Mouse (Mus musculus) heart, postnatal 10 days (tissue): Measurements from ENCODE around the gene Sema3a. TPM values are rescaled to one million over a fixed set of nuclear protein-coding genes. Genes with fewer than 3 reads are reported as not detected.
A peak's percentile ranks its signal among the peaks of the same experiment; 100 is the strongest.

Experiments
- DNase-seq, 2 experiments: peaks; one replicate each; pipeline ENCODE4 v3.0.0; 2021
- intact Hi-C: fragments of 180-260 bp; cut with DNase I; formaldehyde crosslinking; loops from one replicate; pipeline ENCODE4 v1.15.1; 2025
- total RNA-seq, 2 experiments: library from RNA; stranded (reverse); gene quantifications; 2 replicates each; pipeline ENCODE4 v1.2.3; 2021

Sema3a gene
- total RNA-seq, 2 experiments from 2014 or later, result 2.8 to 3.6 TPM

DNA sequence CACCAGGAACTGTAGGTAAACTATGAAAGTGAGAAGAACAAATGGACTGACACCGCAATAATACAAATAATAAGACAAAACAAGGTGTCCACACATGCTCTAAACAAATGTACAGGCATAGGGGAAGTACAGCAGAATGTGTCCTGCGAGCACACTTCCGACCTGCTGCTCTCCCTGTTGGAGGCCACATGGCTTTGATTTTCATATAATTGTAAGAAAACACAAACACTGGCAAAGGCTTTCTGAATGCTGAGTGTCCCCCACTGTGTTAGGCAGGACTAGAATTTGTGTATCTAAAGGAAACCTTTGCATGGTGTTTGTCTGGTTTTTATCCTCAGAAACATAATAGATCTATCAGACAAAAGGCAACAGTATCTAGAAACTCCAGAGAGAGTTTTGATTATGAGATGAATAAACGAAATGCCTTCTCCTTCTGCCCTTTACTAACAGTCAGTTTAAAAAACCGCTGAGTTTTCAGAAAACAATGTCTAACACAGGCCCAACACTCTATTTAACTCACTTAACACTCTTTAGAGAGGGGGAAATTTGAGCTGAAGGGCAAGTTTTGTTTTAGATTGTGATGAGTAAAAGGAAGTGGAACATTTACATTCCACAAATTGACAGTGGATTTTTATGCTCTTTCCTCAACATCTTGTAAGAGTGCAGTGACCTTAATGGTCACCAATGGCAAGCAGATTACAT is 193.7 kb downstream of the Sema3a start:
- intact Hi-C loops, result no loop called here
- DNase-seq, result no peak

DNA sequence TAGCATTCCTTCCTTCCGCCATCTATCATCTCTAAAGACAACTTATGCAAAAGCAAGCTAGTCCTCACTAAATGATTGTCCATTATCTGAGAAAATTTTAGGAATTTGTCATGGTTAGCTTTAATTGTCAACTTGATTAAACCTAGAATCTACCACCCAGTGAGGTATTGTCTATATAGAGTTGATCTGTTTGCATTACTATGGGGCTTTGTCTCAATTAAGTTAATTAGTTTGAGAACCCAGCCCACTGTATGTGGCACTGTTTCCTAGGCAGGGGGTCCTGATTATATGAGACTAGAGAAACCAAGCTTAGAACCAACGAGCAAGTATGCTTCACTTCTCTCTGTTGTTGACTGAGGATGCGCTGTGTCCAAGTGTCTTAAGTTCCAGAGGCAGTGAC is 194.9 kb downstream of the Sema3a start:
- intact Hi-C loops, result no loop called here
- DNase-seq, result no peak

DNA sequence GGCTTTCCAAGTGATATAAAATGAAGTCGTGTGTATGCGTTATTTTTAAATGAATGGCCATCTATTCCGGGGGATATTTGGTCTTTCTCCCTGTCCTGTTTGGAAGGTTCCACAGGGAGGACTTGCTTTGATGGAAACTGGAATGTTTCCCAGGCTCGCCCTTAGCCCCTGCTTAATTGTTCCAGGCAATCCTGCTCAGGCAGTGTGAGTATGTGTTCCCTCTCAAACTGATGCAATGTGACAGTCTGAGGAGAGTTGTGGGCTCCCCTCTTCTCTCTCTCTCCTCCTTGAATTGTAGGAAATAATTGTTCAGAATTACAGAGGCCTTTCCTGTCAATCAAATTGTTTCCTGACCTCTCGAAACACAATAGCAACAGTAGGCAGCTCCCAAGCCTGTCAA is 202.1 kb downstream of the Sema3a start:
- intact Hi-C loops, result no loop called here
- no peak for DNase-seq

- intact Hi-C loops, result no loop called here
- no peak for DNase-seq
Measured at GRCm38 (mm10) chr5:13331412-13331811, 206.2 kb downstream of the Sema3a start.

- intact Hi-C loops, result no loop called here
- DNase-seq, result no peak
Measured at GRCm38 (mm10) chr5:13337665-13338064, 212.5 kb downstream of the Sema3a start.

DNA sequence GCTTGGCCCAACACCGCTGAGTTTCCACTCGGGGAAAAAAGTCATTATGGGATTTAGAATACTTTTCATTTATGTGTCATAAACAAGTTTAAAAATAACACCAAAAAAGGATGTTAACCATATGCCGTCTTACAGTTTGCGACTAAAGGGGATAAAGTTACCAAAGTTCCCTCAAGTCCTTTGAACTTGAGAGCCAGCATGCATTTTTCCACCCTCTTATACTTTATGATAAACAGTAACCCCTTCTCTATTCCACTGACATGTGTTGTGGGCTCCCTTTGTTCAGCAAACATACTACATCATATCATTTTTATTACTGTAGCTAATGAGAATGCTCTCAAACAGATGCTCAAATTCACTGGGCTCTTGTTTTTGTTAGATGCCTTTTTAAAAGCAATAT is 221.9 kb downstream of the Sema3a start:
- intact Hi-C loops, result no loop called here
- DNase-seq, result no peak

DNA sequence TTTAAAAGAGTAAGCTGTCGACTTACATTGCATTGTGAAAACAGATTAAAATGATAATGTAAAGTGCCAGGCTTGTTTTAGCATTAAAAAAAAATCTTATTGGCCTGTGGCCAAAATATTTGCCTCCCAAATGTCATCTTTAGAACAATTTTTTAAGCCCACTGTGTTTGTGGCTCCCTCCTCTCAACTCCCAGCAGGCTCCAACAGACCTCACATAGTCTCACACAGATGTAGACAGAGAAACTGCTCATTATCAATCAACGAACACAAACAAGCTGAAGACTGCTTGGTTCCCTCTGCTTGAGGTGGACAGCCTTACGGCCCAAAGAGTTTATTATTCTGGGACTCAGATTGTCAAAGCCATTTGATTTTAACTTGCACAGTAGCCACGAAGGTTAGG is 226.4 kb downstream of the Sema3a start:
- no peak for DNase-seq
- intact Hi-C loops, result no loop called here

DNA sequence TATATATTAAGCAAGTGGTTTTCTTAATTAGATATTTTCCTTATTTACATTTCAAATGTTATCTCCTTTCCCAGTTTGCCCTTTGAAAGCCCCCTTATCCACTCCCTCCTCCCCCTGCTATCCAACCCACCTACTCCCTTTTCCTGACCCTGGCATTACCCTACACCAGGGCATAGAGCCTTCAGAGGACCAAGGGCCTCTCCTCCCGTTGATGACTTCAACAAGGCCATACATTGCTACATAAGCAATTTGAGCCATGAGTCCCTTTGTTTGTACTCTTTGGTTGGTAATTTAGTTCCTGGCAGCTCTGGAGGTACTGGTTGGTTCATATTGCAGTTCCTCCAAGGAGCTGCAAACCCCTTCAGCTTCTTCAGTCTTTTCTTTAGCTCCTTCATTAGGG is 227.8 kb downstream of the Sema3a start:
- intact Hi-C loops, result no loop called here
- DNase-seq, result no peak

- DNase-seq, result no peak
- intact Hi-C loops, result no loop called here
Measured at GRCm38 (mm10) chr5:13353539-13353938, 228.3 kb downstream of the Sema3a start.

DNA sequence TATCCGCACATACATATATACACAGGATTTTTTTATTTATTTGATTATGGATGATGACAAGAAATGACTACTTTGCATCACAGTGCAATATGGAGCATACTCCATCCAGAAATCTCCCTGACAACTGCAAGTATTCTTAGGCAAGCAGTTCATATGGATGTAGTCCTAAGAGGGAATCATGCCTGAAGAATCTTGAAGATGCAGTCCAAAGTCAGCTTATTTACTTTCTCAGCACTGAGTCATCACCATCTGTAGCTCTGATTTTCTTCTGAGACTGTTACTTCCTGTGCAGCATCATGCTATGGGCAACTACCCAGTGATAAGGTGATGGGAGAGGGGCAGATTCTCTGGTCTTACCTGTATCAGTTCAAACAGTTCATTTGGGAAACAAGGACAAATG is 229.7 kb downstream of the Sema3a start:
- DNase-seq, result no peak
- intact Hi-C loops, result no loop called here

DNA sequence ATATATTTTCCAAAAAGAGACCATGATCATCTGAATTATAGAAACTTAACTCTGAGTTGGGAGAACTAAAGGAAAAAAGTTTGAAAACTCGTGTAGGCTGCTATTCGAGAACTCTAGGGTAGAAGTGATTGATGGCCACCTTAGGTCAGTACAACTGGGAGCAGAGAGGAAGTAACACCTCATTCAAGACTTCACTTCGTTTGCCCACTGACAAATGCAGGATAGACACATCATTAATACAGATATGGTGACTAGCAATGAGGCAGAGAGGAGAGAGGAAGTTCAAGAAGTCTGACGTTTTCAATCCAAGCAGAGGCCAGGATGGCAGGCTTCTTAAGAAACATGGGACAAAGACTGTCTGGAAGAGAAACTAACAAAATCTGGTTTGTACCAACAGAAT is 233.6 kb downstream of the Sema3a start:
- DNase-seq, result no peak
- intact Hi-C loops, result no loop called here

DNA sequence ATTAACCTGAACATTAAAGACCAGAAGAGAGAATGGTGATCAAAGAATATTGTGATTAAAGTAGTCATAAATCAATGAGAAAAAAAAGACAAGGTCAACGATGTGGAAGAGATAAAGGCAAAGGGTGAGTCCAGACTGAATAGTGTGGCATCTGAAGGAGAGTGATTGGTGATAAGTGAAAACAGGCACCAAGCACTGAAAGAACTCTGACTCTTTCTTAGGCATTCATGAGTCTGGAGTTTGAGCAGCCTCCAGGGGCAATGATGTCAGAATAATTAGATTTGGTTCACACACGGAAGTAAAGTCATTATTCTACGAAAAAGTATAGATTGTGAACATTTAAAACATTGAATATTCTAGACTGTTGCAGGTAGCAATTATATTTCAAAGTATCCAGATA is 235.5 kb downstream of the Sema3a start:
- no peak for DNase-seq
- intact Hi-C loops, result no loop called here

DNA sequence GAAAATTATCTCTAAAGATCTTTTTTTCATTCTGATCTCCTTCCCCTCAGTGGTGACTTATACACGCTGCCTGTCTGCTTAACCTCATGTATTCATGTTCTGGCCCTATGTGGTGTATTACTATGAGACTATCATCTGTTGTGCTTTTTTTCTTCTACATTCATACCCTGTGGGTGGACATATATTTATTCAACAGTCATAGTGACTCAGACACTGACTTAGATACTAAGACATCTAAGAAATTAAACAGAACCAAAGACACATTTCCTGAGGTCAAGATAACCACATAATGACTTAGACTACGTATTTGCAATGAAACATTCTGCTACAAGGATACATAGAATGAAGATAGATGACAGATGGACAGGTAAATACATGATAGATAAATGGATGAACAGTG is 239.9 kb downstream of the Sema3a start:
- no peak for DNase-seq
- intact Hi-C loops, result no loop called here

DNA sequence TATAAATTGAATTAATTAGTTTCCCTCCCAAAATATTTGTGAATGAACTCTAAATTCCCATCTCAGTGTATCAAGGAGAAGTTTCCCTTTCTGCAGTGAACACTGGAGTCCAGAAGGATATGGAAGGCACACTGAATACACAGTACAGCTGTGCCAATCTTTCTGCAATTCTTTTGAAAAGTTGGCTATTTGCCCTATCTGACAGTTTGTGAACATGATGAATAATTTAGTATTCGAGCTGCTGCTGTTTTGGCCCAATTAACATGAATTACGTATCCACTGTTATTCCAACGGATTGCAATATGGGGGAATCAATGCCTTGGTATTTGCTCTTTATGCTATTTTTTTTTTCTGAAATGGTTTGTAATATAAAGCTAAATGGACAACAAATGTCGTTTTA is 254.0 kb downstream of the Sema3a start:
- intact Hi-C loops, result no loop called here

DNA sequence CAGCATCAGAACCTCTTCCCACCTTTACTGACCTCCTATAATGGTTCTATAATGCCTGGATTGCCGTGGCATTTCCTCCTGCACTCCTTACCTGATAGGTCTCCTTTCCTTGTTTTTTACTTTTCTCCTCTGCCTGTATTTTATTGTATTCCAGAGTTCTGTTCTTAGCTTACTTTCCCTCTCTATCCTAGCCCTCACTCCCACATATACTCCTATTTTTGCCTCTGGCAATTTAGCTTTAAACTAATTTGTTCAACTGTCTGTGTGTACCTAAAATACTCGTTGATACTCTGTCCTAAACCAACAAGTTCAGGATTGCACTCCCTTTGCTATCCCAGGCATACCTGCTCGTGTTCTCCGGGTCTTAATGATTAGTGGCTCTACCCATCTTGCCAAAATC is 258.8 kb downstream of the Sema3a start:
- intact Hi-C loops, result no loop called here
- DNase-seq, result no peak

More for the DNA sequence above, 254.0 kb downstream of the Sema3a start:
- no peak for DNase-seq

- DNase-seq, result no peak
- intact Hi-C loops, result no loop called here
Measured at GRCm38 (mm10) chr5:13384714-13385113, 259.5 kb downstream of the Sema3a start.

DNA sequence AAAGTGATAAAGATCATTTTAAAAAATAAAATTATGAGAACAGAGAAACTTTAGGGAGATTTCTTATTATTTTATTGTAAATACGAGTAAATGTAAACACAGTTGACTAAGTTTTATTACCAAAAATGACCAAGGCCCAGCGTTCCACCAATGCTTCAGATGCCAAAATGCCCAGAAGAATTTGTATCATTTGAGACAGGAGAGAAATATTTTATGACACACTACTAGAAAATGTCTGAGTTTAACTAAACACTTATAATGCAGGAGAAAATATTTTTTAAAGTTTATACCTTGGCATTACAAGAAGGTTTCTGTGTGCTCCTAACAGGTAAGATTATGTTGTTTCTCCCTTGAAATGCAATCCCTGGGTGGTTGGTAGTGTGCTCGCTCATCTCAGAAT is 261.4 kb downstream of the Sema3a start:
- DNase-seq, result no peak
- intact Hi-C loops, result no loop called here

DNA sequence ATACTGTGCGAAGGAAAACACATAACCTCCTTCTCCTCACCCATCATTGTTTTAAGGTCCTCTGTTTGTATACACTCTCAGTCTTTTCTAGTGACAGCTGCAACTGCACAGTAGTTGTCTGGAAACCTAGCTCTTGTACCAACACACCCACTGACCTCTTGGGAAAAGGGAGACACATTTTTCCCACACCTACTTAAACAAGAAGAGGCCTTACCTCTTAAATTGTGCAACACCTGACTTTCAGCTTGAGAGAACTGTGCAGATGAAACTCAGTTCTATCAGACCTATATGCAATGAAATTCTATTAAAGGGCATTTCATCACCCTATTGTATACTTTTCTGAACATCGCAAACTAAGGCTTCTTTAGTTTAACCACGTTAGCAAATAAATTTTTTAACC is 262.5 kb downstream of the Sema3a start:
- intact Hi-C loops, result no loop called here
- DNase-seq, result no peak

DNA sequence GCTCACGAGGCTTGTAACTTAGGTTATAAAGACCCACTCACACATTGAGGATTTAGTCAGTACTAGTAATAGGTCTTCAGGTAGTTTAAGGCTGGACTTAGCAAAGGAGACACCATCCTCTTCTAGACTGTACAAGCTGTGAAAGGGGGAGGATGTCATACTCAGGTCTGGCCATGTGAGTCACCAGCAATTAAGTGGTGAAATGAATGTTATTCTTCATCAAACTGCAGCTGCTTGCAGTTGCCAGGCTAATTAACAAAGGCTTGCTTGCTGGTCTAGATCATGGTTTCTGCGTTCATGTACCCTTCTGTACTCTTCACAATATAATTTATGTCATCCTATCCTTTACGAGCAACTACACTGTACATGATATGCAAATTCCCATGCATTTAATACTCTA is 264.8 kb downstream of the Sema3a start:
- intact Hi-C loops, result loop anchor here (10.0 kb wide), 1 partner anchor 825 kb away; no protein-coding TSS in a partner anchor
- DNase-seq, result no peak

GRCm38 (mm10) chr5:13405432-13405831 is 280.2 kb downstream of the Sema3a start:
- intact Hi-C loops, result loop anchor here (1.0 to 5.0 kb wide), 3 partner anchors 67 to 223 kb away; no protein-coding TSS in a partner anchor
- DNase-seq, result peak; percentile 36 to 44

DNA sequence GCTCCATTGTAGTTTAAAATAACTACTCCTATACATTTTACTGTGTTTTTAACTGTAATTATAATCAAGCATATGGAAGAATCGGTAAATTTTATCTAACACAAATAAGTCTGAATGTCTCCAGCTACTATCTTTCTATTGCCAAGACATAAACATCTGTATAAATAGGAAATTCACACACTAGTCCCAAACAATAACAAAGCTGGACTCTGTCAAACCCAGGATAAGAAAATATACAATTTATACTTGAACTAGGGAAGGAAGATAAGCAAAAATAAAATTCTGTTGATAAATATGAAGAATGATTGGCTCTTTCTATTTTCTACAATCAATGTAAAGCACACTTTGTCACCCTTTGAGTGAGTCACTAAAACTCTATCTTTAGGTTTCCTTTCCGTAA is 280.9 kb downstream of the Sema3a start:
- DNase-seq, result no peak
- intact Hi-C loops, result loop anchor here (5.0 kb wide), 1 partner anchor 66 kb away; no protein-coding TSS in a partner anchor

DNA sequence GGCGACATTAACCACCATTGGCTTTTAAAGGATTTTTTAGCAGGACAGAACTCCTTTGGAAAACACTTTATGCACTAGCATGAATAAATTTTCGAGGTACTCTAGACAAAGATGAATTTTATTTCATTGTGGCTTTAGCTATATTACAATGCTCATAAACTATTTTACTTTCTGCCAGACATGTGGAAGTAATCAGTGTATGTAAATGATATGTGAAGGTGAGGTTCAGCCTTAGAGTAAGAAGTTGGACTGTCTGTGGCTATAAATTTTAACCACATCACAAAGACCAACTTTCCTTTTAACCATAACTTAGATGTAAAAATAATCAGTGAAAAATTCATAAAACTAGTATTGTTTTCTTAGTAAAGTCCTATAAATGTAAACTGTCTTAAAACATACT is 286.7 kb downstream of the Sema3a start:
- intact Hi-C loops, result no loop called here
- no peak for DNase-seq

- DNase-seq, result no peak
- intact Hi-C loops, result no loop called here
Measured at GRCm38 (mm10) chr5:13413915-13414525, 288.8 kb downstream of the Sema3a start.
